Mouse (Mus musculus): ENCODE measurements around the gene Camta1. TPM values are rescaled to one million over a fixed set of nuclear protein-coding genes. Genes with fewer than 3 reads are reported as not detected.

The Camta1 gene
- polyA plus RNA-seq, 1 experiment from 2014 or later = 118 TPM

DNA sequence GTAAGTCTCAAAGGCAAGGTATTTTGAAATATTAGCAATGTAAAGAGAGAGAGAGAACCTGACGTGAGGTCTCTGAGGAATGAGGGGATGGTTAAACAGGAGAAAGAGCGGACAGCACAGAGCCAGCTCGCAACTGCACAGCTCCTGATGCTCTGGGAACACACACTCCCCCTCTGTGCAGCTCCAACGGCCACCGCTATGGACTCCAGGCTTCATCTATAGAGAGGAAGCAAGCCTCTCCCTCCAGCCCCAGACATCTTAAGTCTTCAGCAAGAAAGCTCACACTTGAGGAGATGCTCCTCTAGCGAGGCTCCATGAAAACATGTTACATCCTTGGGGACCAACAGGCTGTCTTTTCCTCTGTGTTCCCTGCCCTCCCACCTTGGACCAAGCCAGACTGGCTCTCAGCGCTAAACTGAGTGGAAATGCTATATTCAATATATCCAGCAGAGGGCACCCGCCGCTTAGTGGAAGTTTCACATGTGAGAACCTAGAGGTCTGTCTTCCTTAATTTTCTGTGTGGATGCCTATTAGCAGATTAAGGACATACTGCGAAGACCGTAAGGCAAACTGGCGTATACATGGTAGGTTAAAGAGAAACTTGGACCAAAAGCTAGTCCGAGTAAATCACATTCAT, 788.5 kb downstream of the Camta1 start:
- peaks cover 12% of the 10 kb centered on the region; the same call in 1 of the 2 replicates for H3K4me1 ChIP-seq
- H3K4me2 ChIP-seq = no peak overlapping the region
- peaks cover 94% of the 10 kb centered on the region for H3K36me3 ChIP-seq
- no peaks in the 10 kb centered on the region for H3K27me3 ChIP-seq (replicated peaks)
- WGBS = 48% methylated on average over 13 of the region's 13 CpGs
- no peak; the same call in 1 of the 2 replicates for ATAC-seq (ENCODE audit: extremely low read depth, insufficient number of reproducible peaks, low FRiP score, low TSS enrichment)
- no peak overlapping the region for H3K27ac ChIP-seq (replicated peaks)
- no peak overlapping the region for H3K4me3 ChIP-seq
- H3K9ac ChIP-seq = no peak overlapping the region
- no peaks in the 10 kb centered on the region for H3K9me3 ChIP-seq

- Histone ChIP-seq H3K27me3 (replicated peaks) (no peaks in the 10 kb centered on the region), H3K4me2 (no peak overlapping the region), H3K4me3 (no peak overlapping the region), H3K27ac (replicated peaks) (no peak overlapping the region), H3K36me3 (peaks cover 85% of the 10 kb centered on the region), H3K4me1 (peaks cover 12% of the 10 kb centered on the region; the same call in 1 of the 2 replicates), H3K9me3 (no peaks in the 10 kb centered on the region), H3K9ac (no peak overlapping the region)
- no peak for ATAC-seq (ENCODE audit: extremely low read depth, insufficient number of reproducible peaks, low FRiP score, low TSS enrichment)
- 74% methylated on average over 7 of the region's 7 CpGs for WGBS
These were observed 790.7 kb downstream of the Camta1 start for GRCm38 (mm10) chr4:151070962-151071361.

GRCm38 (mm10) chr4:151068751-151069150, 792.9 kb downstream of the Camta1 start:
- no peak overlapping the region for H3K4me2 ChIP-seq
- H3K4me3 ChIP-seq = no peak overlapping the region
- H3K9me3 ChIP-seq = no peaks in the 10 kb centered on the region
- peaks cover 65% of the 10 kb centered on the region for H3K36me3 ChIP-seq
- H3K9ac ChIP-seq = no peak overlapping the region
- H3K27ac ChIP-seq (replicated peaks) = no peak overlapping the region
- WGBS = 56% methylated on average over 4 of the region's 4 CpGs
- H3K4me1 ChIP-seq = 0 out of 2 replicates have a peak, but pooled peaks cover 2% of the 10 kb centered on the region
- H3K27me3 ChIP-seq (replicated peaks) = no peaks in the 10 kb centered on the region
- ATAC-seq (ENCODE audit: extremely low read depth, insufficient number of reproducible peaks, low FRiP score, low TSS enrichment) = no peak

GRCm38 (mm10) chr4:151059566-151059965, 802.1 kb downstream of the Camta1 start:
- no peak overlapping the region for H3K4me3 ChIP-seq
- WGBS = 95% methylated on average over 4 of the region's 4 CpGs
- H3K9me3 ChIP-seq = no peaks in the 10 kb centered on the region
- H3K27ac ChIP-seq (replicated peaks) = no peak overlapping the region
- H3K36me3 ChIP-seq = peaks cover 49% of the 10 kb centered on the region
- H3K4me2 ChIP-seq = no peak overlapping the region
- no peak for ATAC-seq (ENCODE audit: extremely low read depth, insufficient number of reproducible peaks, low FRiP score, low TSS enrichment)
- no peaks in the 10 kb centered on the region for H3K27me3 ChIP-seq (replicated peaks)
- H3K4me1 ChIP-seq = peaks cover 18% of the 10 kb centered on the region
- no peak overlapping the region for H3K9ac ChIP-seq

DNA sequence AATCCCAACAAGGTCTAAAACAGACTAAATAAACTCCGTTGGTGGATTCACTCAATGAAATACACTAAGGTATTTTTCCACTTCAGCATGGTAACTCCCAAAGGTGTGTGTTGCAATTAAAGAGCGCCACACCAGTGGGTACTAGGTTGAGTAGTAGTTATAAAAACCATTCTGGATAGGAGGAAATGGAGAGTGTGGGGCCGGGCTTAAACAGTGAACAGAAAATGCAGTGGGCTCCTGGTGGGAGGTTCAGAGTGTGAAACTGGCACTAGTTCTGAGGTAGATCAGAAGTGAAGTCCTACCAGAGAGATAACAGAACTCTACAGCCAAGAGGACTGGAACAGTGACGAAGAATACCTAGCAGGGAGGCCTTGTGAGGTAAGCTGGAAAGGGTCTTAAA, 803.0 kb downstream of the Camta1 start:
- Histone ChIP-seq H3K4me2 (peak overlapping the region; percentile 87), H3K27ac (replicated peaks) (peak overlapping the region; percentile 97), H3K36me3 (peaks cover 56% of the 10 kb centered on the region), H3K4me1 (peaks cover 18% of the 10 kb centered on the region), H3K9me3 (no peaks in the 10 kb centered on the region), H3K4me3 (peak overlapping the region; percentile 93), H3K27me3 (replicated peaks) (no peaks in the 10 kb centered on the region), H3K9ac (peak overlapping the region; percentile 81)
- WGBS = 77% methylated on average over 4 of the region's 4 CpGs
- ATAC-seq (ENCODE audit: extremely low read depth, insufficient number of reproducible peaks, low FRiP score, low TSS enrichment) = no peak

DNA sequence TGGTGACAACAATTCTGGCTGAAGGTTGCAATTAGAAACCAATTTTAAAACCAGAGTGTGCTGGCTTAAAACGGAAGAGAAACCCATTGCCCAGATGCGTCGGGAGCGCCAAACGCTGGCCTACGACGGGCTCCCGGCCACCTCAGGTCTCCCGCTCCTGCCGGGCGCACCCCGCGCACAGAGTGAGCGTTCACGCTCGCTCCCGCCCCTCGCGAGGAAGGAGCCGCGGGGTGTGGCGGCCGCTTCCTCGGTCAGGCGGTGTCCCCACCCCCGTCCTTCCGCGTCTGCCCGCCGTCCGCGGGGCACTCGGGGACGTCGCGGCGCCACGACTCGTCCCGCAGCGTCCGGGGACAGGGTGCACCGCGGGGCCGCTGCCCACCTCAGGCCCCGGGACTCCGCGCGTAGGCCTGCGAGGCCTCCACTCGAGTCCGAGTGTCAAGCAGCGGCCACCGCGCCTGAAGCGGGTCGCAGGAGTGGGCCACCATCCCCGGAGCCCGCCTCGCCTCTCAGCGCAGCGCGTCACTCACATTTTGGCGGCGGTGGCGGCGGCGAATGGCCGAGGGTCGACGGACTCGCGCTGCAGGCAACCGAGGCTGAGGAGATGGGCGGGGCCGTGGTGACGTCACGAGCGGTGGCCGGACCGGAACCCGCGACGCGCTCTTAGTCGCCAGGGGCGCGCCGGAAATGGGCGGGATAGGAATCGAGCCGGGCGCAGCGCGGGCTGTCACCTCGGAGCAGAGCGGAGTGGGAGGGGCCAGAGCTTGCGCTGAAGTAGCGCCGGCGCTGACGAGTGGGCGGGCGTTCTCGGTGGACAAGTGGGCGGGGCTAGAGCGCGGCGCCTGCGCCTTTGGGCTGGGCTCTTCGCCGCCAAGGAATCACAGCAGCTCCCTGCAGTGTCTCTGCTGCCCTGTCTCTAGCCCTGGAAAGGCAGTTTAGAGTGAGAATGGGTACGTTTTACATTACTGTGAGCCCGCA, 804.0 kb downstream of the Camta1 start, which contains the start of gene Vamp3:
TSS of gene Vamp3 (minus strand) at position 617 of the 975 bp plus-strand sequence.
- H3K36me3 ChIP-seq = peaks cover 57% of the 10 kb centered on the region
- under 1% methylated on average over 109 of the region's 114 CpGs for WGBS
- no peaks in the 10 kb centered on the region for H3K9me3 ChIP-seq
- H3K9ac ChIP-seq = peak within 1 kb of the TSS; percentile 97
- H3K4me3 ChIP-seq = peak within 1 kb of the TSS; percentile 93
- peak; percentile 99 for ATAC-seq (ENCODE audit: extremely low read depth, insufficient number of reproducible peaks, low FRiP score, low TSS enrichment)
- peaks cover 18% of the 10 kb centered on the region for H3K4me1 ChIP-seq
- H3K27ac ChIP-seq (replicated peaks) = peak within 1 kb of the TSS; percentile 97
- no peaks in the 10 kb centered on the region for H3K27me3 ChIP-seq (replicated peaks)
- peak within 1 kb of the TSS; percentile 87 for H3K4me2 ChIP-seq

DNA sequence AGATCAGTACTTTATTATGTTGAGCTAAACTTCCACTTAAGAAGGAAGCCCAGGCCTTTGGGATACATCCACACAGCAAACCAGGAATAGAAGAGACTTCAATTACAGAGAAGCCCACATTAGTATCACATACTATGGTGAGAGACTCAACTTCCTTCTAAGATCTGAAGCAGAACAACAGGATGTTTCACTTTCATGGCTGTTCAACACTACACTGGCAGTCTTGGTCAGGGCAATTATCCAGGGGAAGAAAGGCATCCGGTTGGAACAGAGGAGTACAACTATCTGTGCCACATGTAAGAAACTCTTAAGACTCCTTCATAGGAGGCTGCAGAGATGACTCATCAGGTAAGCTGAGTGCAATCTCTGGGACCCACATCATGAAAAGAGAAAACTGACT, 810.5 kb downstream of the Camta1 start:
- 82% methylated on average over 1 of the region's 1 CpGs for WGBS
- no peak for ATAC-seq (ENCODE audit: extremely low read depth, insufficient number of reproducible peaks, low FRiP score, low TSS enrichment)
- no peak overlapping the region for H3K4me2 ChIP-seq
- H3K4me3 ChIP-seq = no peak overlapping the region
- peaks cover 92% of the 10 kb centered on the region for H3K36me3 ChIP-seq
- peaks cover 3% of the 10 kb centered on the region for H3K4me1 ChIP-seq
- H3K9ac ChIP-seq = no peak overlapping the region
- no peak overlapping the region for H3K27ac ChIP-seq (replicated peaks)
- no peaks in the 10 kb centered on the region for H3K27me3 ChIP-seq (replicated peaks)
- no peaks in the 10 kb centered on the region for H3K9me3 ChIP-seq

- WGBS = 77% methylated on average over 3 of the region's 3 CpGs
- ATAC-seq (ENCODE audit: extremely low read depth, insufficient number of reproducible peaks, low FRiP score, low TSS enrichment) = no peak
- H3K9ac ChIP-seq = no peak overlapping the region
- peaks cover 22% of the 10 kb centered on the region for H3K4me1 ChIP-seq
- H3K4me2 ChIP-seq = no peak overlapping the region
- H3K27ac ChIP-seq (replicated peaks) = no peak overlapping the region
- H3K36me3 ChIP-seq = peaks cover 52% of the 10 kb centered on the region
- no peaks in the 10 kb centered on the region for H3K27me3 ChIP-seq (replicated peaks)
- no peaks in the 10 kb centered on the region for H3K9me3 ChIP-seq
- no peak overlapping the region for H3K4me3 ChIP-seq
These were observed 815.2 kb downstream of the Camta1 start for GRCm38 (mm10) chr4:151046524-151046923.

GRCm38 (mm10) chr4:151044944-151045570, 816.6 kb downstream of the Camta1 start:
- no peaks in the 10 kb centered on the region for H3K27me3 ChIP-seq (replicated peaks)
- H3K27ac ChIP-seq (replicated peaks) = 0 out of 2 replicates have a peak overlapping the region, but pooled peaks have one; percentile 20
- no peaks in the 10 kb centered on the region for H3K9me3 ChIP-seq
- H3K36me3 ChIP-seq = peaks cover 42% of the 10 kb centered on the region
- no peak for ATAC-seq (ENCODE audit: extremely low read depth, insufficient number of reproducible peaks, low FRiP score, low TSS enrichment)
- WGBS = 3% methylated on average over 21 of the region's 21 CpGs
- H3K4me3 ChIP-seq = peak overlapping the region; percentile 71
- H3K4me2 ChIP-seq = peak overlapping the region; percentile 99
- peaks cover 23% of the 10 kb centered on the region for H3K4me1 ChIP-seq
- H3K9ac ChIP-seq = peak overlapping the region; percentile 73

- no peaks in the 10 kb centered on the region for H3K9me3 ChIP-seq
- H3K27ac ChIP-seq (replicated peaks) = peak within 1 kb of the TSS; percentile 75
- H3K4me3 ChIP-seq = peak within 1 kb of the TSS; percentile 71
- peak within 1 kb of the TSS; percentile 99 for H3K4me2 ChIP-seq
- ATAC-seq (ENCODE audit: extremely low read depth, insufficient number of reproducible peaks, low FRiP score, low TSS enrichment) = peak; percentile 99
- H3K4me1 ChIP-seq = peaks cover 23% of the 10 kb centered on the region
- under 1% methylated on average over 68 of the region's 79 CpGs for WGBS
- no peaks in the 10 kb centered on the region for H3K27me3 ChIP-seq (replicated peaks)
- H3K9ac ChIP-seq = peak within 1 kb of the TSS; percentile 89
- H3K36me3 ChIP-seq = peaks cover 36% of the 10 kb centered on the region
These were observed 817.4 kb downstream of the Camta1 start, which contains the start of gene Per3 for GRCm38 (mm10) chr4:151044037-151044943. Gene Per3, minus strand, starts transcription at chr4:151044665.
